Mouse (Mus musculus): ENCODE measurements around the gene Cpa1. TPM values are rescaled to one million over a fixed set of nuclear protein-coding genes. Genes with fewer than 3 reads are reported as not detected.

Cpa1 gene
- polyA plus RNA-seq, 1 experiment from 2014 or later = 0.27 TPM

DNA sequence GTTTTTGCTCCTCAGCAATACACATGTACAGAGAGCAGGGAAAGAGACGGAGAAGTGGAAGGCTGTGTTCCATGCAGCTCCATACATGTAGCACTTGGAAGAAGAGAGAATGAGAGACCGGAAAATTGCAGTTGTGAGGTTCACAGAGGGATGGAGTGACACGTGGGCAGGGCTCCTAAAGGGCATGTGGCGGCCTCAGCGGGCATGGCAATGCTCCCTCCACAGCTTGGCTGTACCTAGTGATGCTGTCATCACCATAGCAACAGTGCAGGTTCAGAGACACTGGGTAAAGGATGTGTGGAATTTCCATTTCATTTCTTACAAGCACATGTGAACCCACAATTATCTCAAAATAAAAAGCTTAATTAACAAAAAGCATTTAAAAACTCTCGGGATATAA, 39.5 kb downstream of the Cpa1 start:
- H3K9ac ChIP-seq (ENCODE audit: low read length) = no peak overlapping the region

DNA sequence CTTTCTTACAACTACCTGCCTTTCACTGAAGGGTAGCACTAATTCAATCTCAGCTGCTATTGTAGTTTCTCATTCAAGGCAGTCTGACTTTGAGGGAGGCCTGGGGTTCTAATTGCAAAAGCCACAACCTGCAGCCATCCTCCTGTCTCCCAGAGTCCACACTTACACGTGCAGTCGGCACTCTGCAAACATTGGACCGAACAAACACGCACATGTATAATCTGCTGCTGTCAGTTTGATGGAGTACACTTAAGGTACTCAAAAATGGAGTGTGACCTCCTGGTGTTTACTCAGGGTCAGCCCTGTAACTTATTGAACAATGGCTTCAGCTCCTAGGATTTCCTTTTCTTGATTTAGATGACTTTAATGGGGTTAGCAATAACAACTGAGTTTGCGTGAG, 40.5 kb downstream of the Cpa1 start:
- Histone ChIP-seq H3K9ac (ENCODE audit: low read length) (no peak overlapping the region; the same call in 1 of the 2 replicates), H3K4me2 (ENCODE audit: low read depth, severe bottlenecking) (no peak overlapping the region), H3K36me3 (ENCODE audit: control insufficient read depth, insufficient read depth, low read length) (no peaks in the 10 kb centered on the region), H3K4me3 (ENCODE audit: low read depth, low read length) (no peak overlapping the region), H3K4me1 (ENCODE audit: control insufficient read depth, insufficient read depth, low read length) (peaks cover 50% of the 10 kb centered on the region), H3K27ac (replicated peaks; ENCODE audit: low read depth, low read length) (peak overlapping the region; percentile 43), H3K9me3 (ENCODE audit: control insufficient read depth, low read length) (no peaks in the 10 kb centered on the region), H3K27me3 (ENCODE audit: control insufficient read depth, insufficient read depth, low read length) (no peaks in the 10 kb centered on the region)
- ATAC-seq (ENCODE audit: insufficient number of reproducible peaks, low FRiP score, low TSS enrichment, low read depth) = no peak
- DNase-seq (ENCODE audit: low spot score) = no peak
- WGBS = 62% methylated on average over 5 of the region's 5 CpGs

More for the DNA sequence above, 39.5 kb downstream of the Cpa1 start:
- DNase-seq (ENCODE audit: low spot score) = no peak
- no peak overlapping the region for H3K4me2 ChIP-seq (ENCODE audit: low read depth, severe bottlenecking)
- ATAC-seq (ENCODE audit: insufficient number of reproducible peaks, low FRiP score, low TSS enrichment, low read depth) = no peak
- H3K27ac ChIP-seq (replicated peaks; ENCODE audit: low read depth, low read length) = 0 out of 2 replicates have a peak overlapping the region, but pooled peaks have one; percentile 22
- no peak overlapping the region for H3K4me3 ChIP-seq (ENCODE audit: low read depth, low read length)
- H3K9me3 ChIP-seq (ENCODE audit: control insufficient read depth, low read length) = no peaks in the 10 kb centered on the region
- H3K27me3 ChIP-seq (ENCODE audit: control insufficient read depth, insufficient read depth, low read length) = no peaks in the 10 kb centered on the region
- peaks cover 59% of the 10 kb centered on the region for H3K4me1 ChIP-seq (ENCODE audit: control insufficient read depth, insufficient read depth, low read length)
- WGBS = 85% methylated on average over 6 of the region's 6 CpGs
- no peaks in the 10 kb centered on the region for H3K36me3 ChIP-seq (ENCODE audit: control insufficient read depth, insufficient read depth, low read length)

DNA sequence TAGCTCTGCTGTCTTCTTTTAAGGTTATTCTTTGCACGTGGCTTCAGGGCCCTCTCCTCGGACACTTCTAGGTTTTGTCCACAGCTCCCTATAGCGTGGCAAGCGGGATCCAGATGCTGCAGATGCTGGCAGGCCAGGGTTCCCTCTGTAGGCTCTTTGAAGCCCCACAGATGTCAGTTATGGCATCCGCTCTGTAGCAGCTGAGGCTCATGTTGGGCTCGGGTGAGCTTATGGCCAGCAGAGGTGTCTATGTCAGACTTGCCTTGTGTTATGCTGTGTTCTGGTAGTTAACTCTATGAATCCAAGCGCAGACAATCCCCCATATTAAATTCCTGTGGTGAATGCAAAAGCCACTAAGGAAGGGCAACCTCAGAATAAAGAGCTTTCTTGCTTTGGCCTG, 41.4 kb downstream of the Cpa1 start:
- no peak overlapping the region for H3K4me2 ChIP-seq (ENCODE audit: low read depth, severe bottlenecking)
- DNase-seq (ENCODE audit: low spot score) (no peak), ATAC-seq (ENCODE audit: insufficient number of reproducible peaks, low FRiP score, low TSS enrichment, low read depth) (no peak)
- H3K9me3 ChIP-seq (ENCODE audit: control insufficient read depth, low read length) = no peaks in the 10 kb centered on the region
- no peak overlapping the region for H3K4me3 ChIP-seq (ENCODE audit: low read depth, low read length)
- H3K4me1 ChIP-seq (ENCODE audit: control insufficient read depth, insufficient read depth, low read length) = peaks cover 42% of the 10 kb centered on the region
- peak overlapping the region; percentile 22 for H3K9ac ChIP-seq (ENCODE audit: low read length)
- H3K27ac ChIP-seq (replicated peaks; ENCODE audit: low read depth, low read length) = peak overlapping the region; percentile 70
- H3K36me3 ChIP-seq (ENCODE audit: control insufficient read depth, insufficient read depth, low read length) = no peaks in the 10 kb centered on the region
- 52% methylated on average over 7 of the region's 7 CpGs for WGBS
- no peaks in the 10 kb centered on the region for H3K27me3 ChIP-seq (ENCODE audit: control insufficient read depth, insufficient read depth, low read length)

DNA sequence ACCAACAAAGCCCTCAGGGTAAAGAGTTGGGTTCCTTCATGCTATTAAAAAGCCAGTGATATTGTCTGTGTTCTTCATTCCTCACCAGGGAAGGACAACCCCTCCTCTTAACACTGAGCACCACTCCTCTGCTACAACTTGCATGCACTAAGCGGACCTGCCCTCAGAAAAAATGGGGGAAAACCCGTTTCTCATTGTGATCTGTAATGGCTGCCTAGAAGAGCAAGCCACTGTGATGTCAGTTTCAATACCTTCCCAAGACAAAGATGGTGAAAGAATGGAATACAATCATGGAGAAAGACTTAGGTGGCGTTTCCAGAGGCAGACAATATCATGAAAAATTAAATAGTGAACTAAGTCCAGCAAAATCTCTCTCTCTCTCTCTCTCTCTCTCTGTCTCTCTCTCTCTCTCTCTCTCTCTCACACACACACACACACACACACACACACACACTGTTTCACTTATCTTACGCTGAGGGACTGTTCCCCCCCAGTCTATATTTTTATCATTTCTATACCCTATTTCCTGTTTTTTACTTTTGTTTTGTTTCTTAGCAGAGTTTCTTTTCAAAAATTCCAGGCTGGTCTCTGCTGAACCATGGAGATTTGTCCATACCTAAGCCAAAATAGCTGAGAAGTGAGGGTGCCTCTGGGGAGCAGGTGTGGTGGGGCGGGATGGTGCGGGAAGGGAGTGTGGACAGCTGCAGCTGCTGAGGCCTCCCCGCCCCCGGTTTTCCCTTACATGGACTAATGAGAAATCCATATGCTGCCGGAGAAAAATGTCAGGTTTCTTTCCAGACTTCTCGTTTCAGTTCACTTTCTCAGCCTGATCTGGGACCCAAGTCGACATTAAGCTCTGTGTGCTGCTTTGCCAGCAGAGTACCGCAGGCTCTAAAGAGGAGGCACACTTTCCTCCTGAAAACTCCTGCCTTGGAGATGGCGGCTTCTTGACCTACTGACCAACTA, 43.2 kb downstream of the Cpa1 start:
- DNase-seq (ENCODE audit: low spot score) = peak; percentile 76
- WGBS = 47% methylated on average over 13 of the region's 13 CpGs

DNA sequence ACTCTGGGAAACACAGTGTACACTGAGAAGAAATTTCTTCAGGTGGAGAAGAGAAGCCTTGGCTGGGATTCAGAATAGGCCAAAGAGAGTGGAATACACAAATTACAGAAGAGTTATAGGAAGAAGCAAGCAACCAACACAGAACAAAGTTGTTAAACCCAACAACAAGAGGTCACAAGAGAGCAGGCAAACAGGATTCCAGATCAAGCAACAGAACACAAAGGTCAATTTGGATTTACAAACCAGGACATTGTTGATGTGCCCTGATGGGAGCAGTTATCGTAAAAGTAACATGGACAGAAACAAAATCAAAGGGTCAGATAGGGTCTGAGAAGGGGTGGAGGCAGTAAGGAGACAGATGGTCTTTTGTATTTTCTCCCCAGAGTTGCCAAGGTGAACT, 45.6 kb downstream of the Cpa1 start:
- H3K4me1 ChIP-seq (ENCODE audit: control insufficient read depth, insufficient read depth, low read length) = peaks cover 24% of the 10 kb centered on the region
- no peaks in the 10 kb centered on the region for H3K36me3 ChIP-seq (ENCODE audit: control insufficient read depth, insufficient read depth, low read length)
- DNase-seq (ENCODE audit: low spot score) (no peak), ATAC-seq (ENCODE audit: insufficient number of reproducible peaks, low FRiP score, low TSS enrichment, low read depth) (no peak)
- H3K9ac ChIP-seq (ENCODE audit: low read length) = no peak overlapping the region
- no peaks in the 10 kb centered on the region for H3K9me3 ChIP-seq (ENCODE audit: control insufficient read depth, low read length)
- no peak overlapping the region for H3K4me3 ChIP-seq (ENCODE audit: low read depth, low read length)
- no peak overlapping the region for H3K4me2 ChIP-seq (ENCODE audit: low read depth, severe bottlenecking)
- H3K27me3 ChIP-seq (ENCODE audit: control insufficient read depth, insufficient read depth, low read length) = no peaks in the 10 kb centered on the region
- H3K27ac ChIP-seq (replicated peaks; ENCODE audit: low read depth, low read length) = no peak overlapping the region
- 79% methylated on average over 1 of the region's 1 CpGs for WGBS

More for the DNA sequence above, 43.2 kb downstream of the Cpa1 start:
- Histone ChIP-seq H3K27ac (replicated peaks; ENCODE audit: low read depth, low read length) (peak overlapping the region; percentile 96), H3K4me2 (ENCODE audit: low read depth, severe bottlenecking) (no peak overlapping the region), H3K4me1 (ENCODE audit: control insufficient read depth, insufficient read depth, low read length) (peaks cover 35% of the 10 kb centered on the region), H3K9ac (ENCODE audit: low read length) (peak overlapping the region; percentile 23), H3K9me3 (ENCODE audit: control insufficient read depth, low read length) (no peaks in the 10 kb centered on the region), H3K4me3 (ENCODE audit: low read depth, low read length) (no peak overlapping the region), H3K36me3 (ENCODE audit: control insufficient read depth, insufficient read depth, low read length) (no peaks in the 10 kb centered on the region), H3K27me3 (ENCODE audit: control insufficient read depth, insufficient read depth, low read length) (no peaks in the 10 kb centered on the region)
- peak; percentile 87; the same call in 1 of the 2 replicates for ATAC-seq (ENCODE audit: insufficient number of reproducible peaks, low FRiP score, low TSS enrichment, low read depth)

DNA sequence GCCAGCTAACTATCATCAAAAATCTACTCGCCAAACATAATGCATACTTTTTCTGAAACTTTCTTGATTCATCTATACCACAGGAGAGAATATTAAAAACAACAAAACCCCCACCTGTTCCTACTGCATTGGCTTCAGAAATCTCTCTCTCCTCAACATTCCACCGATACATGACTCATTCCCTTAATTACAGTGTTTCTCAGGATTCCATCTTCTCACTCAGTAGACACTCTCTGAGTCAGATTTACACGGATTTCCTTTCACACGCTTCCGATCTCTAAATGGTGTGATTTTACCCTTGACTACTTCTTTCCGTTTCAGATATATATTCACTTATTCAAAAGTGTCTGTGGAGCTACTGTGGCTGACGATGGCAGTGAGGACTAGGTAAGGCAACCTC, 48.2 kb downstream of the Cpa1 start:
- peaks cover 11% of the 10 kb centered on the region for H3K4me1 ChIP-seq (ENCODE audit: control insufficient read depth, insufficient read depth, low read length)
- no peak for ATAC-seq (ENCODE audit: insufficient number of reproducible peaks, low FRiP score, low TSS enrichment, low read depth)
- H3K9ac ChIP-seq (ENCODE audit: low read length) = no peak overlapping the region
- 91% methylated on average over 7 of the region's 7 CpGs for WGBS
- H3K9me3 ChIP-seq (ENCODE audit: control insufficient read depth, low read length) = no peaks in the 10 kb centered on the region
- no peak overlapping the region for H3K4me3 ChIP-seq (ENCODE audit: low read depth, low read length)
- H3K4me2 ChIP-seq (ENCODE audit: low read depth, severe bottlenecking) = no peak overlapping the region
- no peaks in the 10 kb centered on the region for H3K27me3 ChIP-seq (ENCODE audit: control insufficient read depth, insufficient read depth, low read length)
- no peaks in the 10 kb centered on the region for H3K36me3 ChIP-seq (ENCODE audit: control insufficient read depth, insufficient read depth, low read length)
- H3K27ac ChIP-seq (replicated peaks; ENCODE audit: low read depth, low read length) = 0 out of 2 replicates have a peak overlapping the region, but pooled peaks have one; percentile 14
- no peak for DNase-seq (ENCODE audit: low spot score)

DNA sequence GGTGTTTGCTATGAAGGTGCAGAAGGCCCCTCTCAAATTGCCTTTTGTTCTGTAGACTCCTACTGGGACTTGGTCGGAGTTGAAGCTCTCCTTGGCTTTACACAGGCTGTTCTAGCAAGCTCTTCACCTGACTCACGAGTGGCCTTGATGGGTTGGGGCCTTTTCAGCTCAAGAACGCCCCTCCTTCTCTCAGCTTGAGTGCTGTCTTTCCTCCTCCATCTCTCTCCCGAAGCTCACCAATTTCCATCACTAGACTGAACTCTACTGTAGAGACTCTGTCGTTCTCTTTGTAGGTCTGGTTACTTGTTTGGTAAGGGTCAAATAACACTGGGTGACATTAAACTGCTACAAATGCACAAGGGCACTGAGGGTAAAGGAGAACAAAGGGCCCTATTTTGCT, 53.8 kb downstream of the Cpa1 start:
- peak overlapping the region; percentile 35; the same call in 1 of the 2 replicates for H3K4me3 ChIP-seq (ENCODE audit: low read depth, low read length)
- peaks cover 3% of the 10 kb centered on the region; the same call in 1 of the 2 replicates for H3K4me1 ChIP-seq (ENCODE audit: control insufficient read depth, insufficient read depth, low read length)
- H3K36me3 ChIP-seq (ENCODE audit: control insufficient read depth, insufficient read depth, low read length) = no peaks in the 10 kb centered on the region
- peak overlapping the region; percentile 52 for H3K4me2 ChIP-seq (ENCODE audit: low read depth, severe bottlenecking)
- no peak for DNase-seq (ENCODE audit: low spot score)
- no peak for ATAC-seq (ENCODE audit: insufficient number of reproducible peaks, low FRiP score, low TSS enrichment, low read depth)
- peak overlapping the region; percentile 97 for H3K27ac ChIP-seq (replicated peaks; ENCODE audit: low read depth, low read length)
- 84% methylated on average over 5 of the region's 5 CpGs for WGBS
- peak overlapping the region; percentile 77 for H3K9ac ChIP-seq (ENCODE audit: low read length)
- H3K27me3 ChIP-seq (ENCODE audit: control insufficient read depth, insufficient read depth, low read length) = no peaks in the 10 kb centered on the region
- H3K9me3 ChIP-seq (ENCODE audit: control insufficient read depth, low read length) = no peaks in the 10 kb centered on the region

DNA sequence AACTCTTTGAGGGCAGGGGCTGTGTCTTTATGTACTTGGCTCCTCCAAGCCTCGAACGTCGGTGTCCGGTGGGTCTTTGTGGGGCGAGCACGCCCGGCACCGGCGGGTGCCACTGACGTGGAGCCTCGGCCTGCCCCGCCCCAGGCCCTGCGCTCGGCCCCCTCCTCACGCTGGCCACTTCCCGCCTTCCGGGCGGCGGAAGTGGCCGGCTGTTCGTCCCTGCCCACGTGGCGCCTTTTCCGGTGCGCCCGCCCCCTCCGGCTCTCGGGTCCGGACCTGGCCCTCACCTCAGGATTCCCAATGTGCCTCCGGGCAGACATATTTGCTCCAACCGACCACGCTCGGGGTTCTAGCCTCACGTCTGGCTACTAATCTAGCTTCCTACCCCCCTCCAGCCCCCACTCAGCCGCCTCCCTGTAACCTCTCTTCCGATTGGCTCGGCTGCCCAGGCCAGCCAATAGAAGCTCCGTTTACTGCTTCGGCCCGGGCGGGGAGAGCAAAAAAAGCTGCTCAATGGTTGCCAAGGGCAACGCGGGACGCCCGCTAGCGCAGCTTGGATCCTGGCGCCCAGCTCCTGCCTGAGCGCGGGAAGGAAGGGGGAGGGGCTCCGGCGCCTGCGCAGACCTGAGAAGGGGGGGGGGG, 54.5 kb downstream of the Cpa1 start, which contains the start of gene Cep41:
TSS of gene Cep41 (minus strand) at position 400 of the 642 bp plus-strand sequence.
- peak within 1 kb of the TSS; percentile 35 for H3K4me3 ChIP-seq (ENCODE audit: low read depth, low read length)
- H3K4me1 ChIP-seq (ENCODE audit: control insufficient read depth, insufficient read depth, low read length) = peaks cover 3% of the 10 kb centered on the region; the same call in 1 of the 2 replicates
- ATAC-seq (ENCODE audit: insufficient number of reproducible peaks, low FRiP score, low TSS enrichment, low read depth) (peak; percentile 97), DNase-seq (ENCODE audit: low spot score) (peak; percentile 99)
- peak within 1 kb of the TSS; percentile 52 for H3K4me2 ChIP-seq (ENCODE audit: low read depth, severe bottlenecking)
- no peaks in the 10 kb centered on the region for H3K9me3 ChIP-seq (ENCODE audit: control insufficient read depth, low read length)
- no peaks in the 10 kb centered on the region for H3K27me3 ChIP-seq (ENCODE audit: control insufficient read depth, insufficient read depth, low read length)
- peak within 1 kb of the TSS; percentile 97 for H3K27ac ChIP-seq (replicated peaks; ENCODE audit: low read depth, low read length)
- H3K36me3 ChIP-seq (ENCODE audit: control insufficient read depth, insufficient read depth, low read length) = no peaks in the 10 kb centered on the region
- peak within 1 kb of the TSS; percentile 77 for H3K9ac ChIP-seq (ENCODE audit: low read length)
- WGBS = under 1% methylated on average over 52 of the region's 52 CpGs
